Mouse (Mus musculus) forebrain, embryonic 13.5 days (tissue): ENCODE measurements at regions not wholly inside any gene's neighbourhood (a gene's known extent, or its start where the extent isn't known, plus 50 kb on each side); places are given as distances from the start of the nearest gene placed in this dataset.

Experiments used
- ATAC-seq: fragments of 200-750 bp; cut with Nextera tagmentation; 2 replicates; pipeline ENCODE4 v1.8.0; 2017
- H3K27ac ChIP-seq: fragments of 300-500 bp; sonication (generic); 2 replicates; pipeline ENCODE4 v1.5.1; 2015; ENCODE audit warnings: inconsistent platforms, mild to moderate bottlenecking, moderate library complexity
- H3K27me3 ChIP-seq: fragments of 300-500 bp; sonication (generic); 2 replicates; pipeline ENCODE4 v1.6.1; 2015; ENCODE audit warnings: mild to moderate bottlenecking, inconsistent platforms
- H3K36me3 ChIP-seq: fragments of 300-500 bp; sonication (generic); 2 replicates; pipeline ENCODE4 v1.6.1; 2015; ENCODE audit warnings: mild to moderate bottlenecking, inconsistent platforms; ENCODE audit not compliant: poor library complexity, severe bottlenecking
- H3K4me1 ChIP-seq: fragments of 300-500 bp; sonication (generic); 2 replicates; pipeline ENCODE4 v1.6.1; 2015; ENCODE audit warnings: inconsistent platforms
- H3K4me2 ChIP-seq: fragments of 300-500 bp; sonication (generic); 2 replicates; pipeline ENCODE4 v1.6.1; 2015; ENCODE audit warnings: inconsistent platforms, mild to moderate bottlenecking, moderate library complexity
- H3K4me3 ChIP-seq: fragments of 300-500 bp; sonication (generic); 2 replicates; pipeline ENCODE4 v1.5.1; 2015; ENCODE audit warnings: mild to moderate bottlenecking, inconsistent platforms
- H3K9ac ChIP-seq: fragments of 300-500 bp; sonication (generic); 2 replicates; pipeline ENCODE4 v1.6.1; 2015; ENCODE audit warnings: mild to moderate bottlenecking, inconsistent platforms
- H3K9me3 ChIP-seq: fragments of 300-500 bp; sonication (generic); replicated peaks from 2 replicates; pipeline ENCODE4 v1.6.1; 2016; ENCODE audit warnings: inconsistent platforms
- WGBS: fragments of 180-500 bp; shearing (Covaris S2); methylation state at CpG from one replicate; pipeline ENCODE4 v1.1.7; 2015; 5-methylcytosine and 5-hydroxymethylcytosine counted together

GRCm38 (mm10) chr6:93363846-93364245, 420.6 kb upstream of the Adamts9 start:
- ATAC-seq, result no peak
- 66% methylated on average over 4 of the region's 4 CpGs for WGBS

GRCm38 (mm10) chr6:93353353-93354125, 410.2 kb upstream of the Adamts9 start:
- no peak for ATAC-seq
- H3K9ac ChIP-seq, result no peak overlapping the region
- peaks cover 12% of the 10 kb centered on the region for H3K4me1 ChIP-seq
- no peaks in the 10 kb centered on the region for H3K36me3 ChIP-seq
- no peak overlapping the region for H3K4me2 ChIP-seq
- no peak overlapping the region for H3K27ac ChIP-seq
- H3K4me3 ChIP-seq, result no peak overlapping the region
- H3K9me3 ChIP-seq, result no peaks in the 10 kb centered on the region
- 86% methylated on average over 12 of the region's 12 CpGs for WGBS
- H3K27me3 ChIP-seq, result no peaks in the 10 kb centered on the region

More at GRCm38 (mm10) chr6:93363846-93364245, 420.6 kb upstream of the Adamts9 start:
- no peak overlapping the region for H3K4me3 ChIP-seq
- H3K27me3 ChIP-seq, result no peaks in the 10 kb centered on the region
- H3K4me2 ChIP-seq, result no peak overlapping the region
- no peaks in the 10 kb centered on the region for H3K9me3 ChIP-seq
- H3K4me1 ChIP-seq, result no peaks in the 10 kb centered on the region
- H3K9ac ChIP-seq, result no peak overlapping the region
- no peak overlapping the region for H3K27ac ChIP-seq
- no peaks in the 10 kb centered on the region for H3K36me3 ChIP-seq

GRCm38 (mm10) chr6:93349936-93350700, 406.8 kb upstream of the Adamts9 start:
- H3K4me3 ChIP-seq, result no peak overlapping the region
- H3K27me3 ChIP-seq, result no peaks in the 10 kb centered on the region
- no peaks in the 10 kb centered on the region for H3K9me3 ChIP-seq
- H3K36me3 ChIP-seq, result no peaks in the 10 kb centered on the region
- peaks cover 12% of the 10 kb centered on the region for H3K4me1 ChIP-seq
- H3K27ac ChIP-seq, result no peak overlapping the region
- H3K4me2 ChIP-seq, result no peak overlapping the region
- WGBS, result 20% methylated on average over 7 of the region's 7 CpGs
- ATAC-seq, result no peak
- H3K9ac ChIP-seq, result no peak overlapping the region

GRCm38 (mm10) chr6:93348141-93348540, 404.8 kb upstream of the Adamts9 start:
- 85% methylated on average over 3 of the region's 3 CpGs for WGBS
- Histone ChIP-seq H3K4me2 (no peak overlapping the region), H3K4me1 (peaks cover 12% of the 10 kb centered on the region), H3K27ac (no peak overlapping the region), H3K27me3 (no peaks in the 10 kb centered on the region), H3K4me3 (no peak overlapping the region), H3K9ac (no peak overlapping the region), H3K36me3 (no peaks in the 10 kb centered on the region), H3K9me3 (no peaks in the 10 kb centered on the region)
- ATAC-seq, result no peak

- Histone ChIP-seq H3K4me1 (no peaks in the 10 kb centered on the region), H3K9me3 (no peaks in the 10 kb centered on the region), H3K4me3 (no peak overlapping the region), H3K4me2 (no peak overlapping the region), H3K36me3 (no peaks in the 10 kb centered on the region), H3K9ac (no peak overlapping the region), H3K27me3 (no peaks in the 10 kb centered on the region), H3K27ac (no peak overlapping the region)
- WGBS, result 75% methylated on average over 2 of the region's 2 CpGs
- ATAC-seq, result no peak
These were observed 385.4 kb upstream of the Adamts9 start for GRCm38 (mm10) chr6:93328683-93329082.

- Histone ChIP-seq H3K27ac (no peak overlapping the region), H3K9me3 (no peaks in the 10 kb centered on the region), H3K9ac (no peak overlapping the region), H3K27me3 (no peaks in the 10 kb centered on the region), H3K36me3 (no peaks in the 10 kb centered on the region), H3K4me1 (no peaks in the 10 kb centered on the region), H3K4me2 (no peak overlapping the region), H3K4me3 (no peak overlapping the region)
- no peak for ATAC-seq
- 62% methylated on average over 1 of the region's 1 CpGs for WGBS
These were observed 384.6 kb upstream of the Adamts9 start for GRCm38 (mm10) chr6:93327930-93328329.

- ATAC-seq, result no peak
- H3K9ac ChIP-seq, result no peak overlapping the region
These were observed 380.6 kb upstream of the Adamts9 start for GRCm38 (mm10) chr6:93323881-93324280.

GRCm38 (mm10) chr6:93314625-93315024, 371.3 kb upstream of the Adamts9 start:
- H3K4me2 ChIP-seq, result no peak overlapping the region
- no peak overlapping the region for H3K9ac ChIP-seq
- no peaks in the 10 kb centered on the region for H3K27me3 ChIP-seq
- no peak overlapping the region for H3K4me3 ChIP-seq
- 80% methylated on average over 5 of the region's 5 CpGs for WGBS
- no peak overlapping the region for H3K27ac ChIP-seq
- no peaks in the 10 kb centered on the region for H3K36me3 ChIP-seq
- H3K9me3 ChIP-seq, result no peaks in the 10 kb centered on the region
- ATAC-seq, result no peak
- H3K4me1 ChIP-seq, result no peaks in the 10 kb centered on the region

More at GRCm38 (mm10) chr6:93323881-93324280, 380.6 kb upstream of the Adamts9 start:
- Histone ChIP-seq H3K4me2 (no peak overlapping the region), H3K9me3 (no peaks in the 10 kb centered on the region), H3K27me3 (no peaks in the 10 kb centered on the region), H3K27ac (no peak overlapping the region), H3K4me1 (no peaks in the 10 kb centered on the region), H3K36me3 (no peaks in the 10 kb centered on the region), H3K4me3 (no peak overlapping the region)
- 85% methylated on average over 3 of the region's 3 CpGs for WGBS

GRCm38 (mm10) chr6:93305176-93305575, 361.9 kb upstream of the Adamts9 start:
- no peak overlapping the region for H3K4me3 ChIP-seq
- no peaks in the 10 kb centered on the region for H3K36me3 ChIP-seq
- H3K27ac ChIP-seq, result no peak overlapping the region
- H3K9ac ChIP-seq, result no peak overlapping the region
- no peaks in the 10 kb centered on the region; the same call in 1 of the 2 replicates for H3K4me1 ChIP-seq
- no peak for ATAC-seq
- no peaks in the 10 kb centered on the region for H3K9me3 ChIP-seq
- no peak overlapping the region for H3K4me2 ChIP-seq
- WGBS, result 64% methylated on average over 2 of the region's 2 CpGs
- H3K27me3 ChIP-seq, result no peaks in the 10 kb centered on the region

GRCm38 (mm10) chr6:93297975-93298374, 354.7 kb upstream of the Adamts9 start:
- H3K36me3 ChIP-seq, result no peaks in the 10 kb centered on the region
- no peaks in the 10 kb centered on the region for H3K9me3 ChIP-seq
- no peak for ATAC-seq
- no peak overlapping the region for H3K4me3 ChIP-seq
- H3K9ac ChIP-seq, result no peak overlapping the region
- no peaks in the 10 kb centered on the region for H3K27me3 ChIP-seq
- H3K4me2 ChIP-seq, result no peak overlapping the region
- H3K4me1 ChIP-seq, result peaks cover 5% of the 10 kb centered on the region; the same call in 1 of the 2 replicates
- H3K27ac ChIP-seq, result no peak overlapping the region
- WGBS, result 25% methylated on average over 6 of the region's 6 CpGs

GRCm38 (mm10) chr6:93291711-93292110, 348.4 kb upstream of the Adamts9 start:
- ATAC-seq, result no peak
- Histone ChIP-seq H3K27me3 (no peaks in the 10 kb centered on the region), H3K4me1 (no peaks in the 10 kb centered on the region), H3K9me3 (no peaks in the 10 kb centered on the region), H3K9ac (no peak overlapping the region), H3K4me3 (no peak overlapping the region), H3K4me2 (no peak overlapping the region), H3K27ac (no peak overlapping the region), H3K36me3 (no peaks in the 10 kb centered on the region)
- WGBS, result 80% methylated on average over 1 of the region's 1 CpGs

GRCm38 (mm10) chr6:93288421-93288820, 345.1 kb upstream of the Adamts9 start:
- no peaks in the 10 kb centered on the region for H3K27me3 ChIP-seq
- ATAC-seq, result no peak
- no peak overlapping the region for H3K4me2 ChIP-seq
- no peaks in the 10 kb centered on the region for H3K4me1 ChIP-seq
- H3K9me3 ChIP-seq, result no peaks in the 10 kb centered on the region
- no peaks in the 10 kb centered on the region for H3K36me3 ChIP-seq
- H3K9ac ChIP-seq, result no peak overlapping the region
- 47% methylated on average over 4 of the region's 4 CpGs for WGBS
- no peak overlapping the region for H3K4me3 ChIP-seq
- H3K27ac ChIP-seq, result no peak overlapping the region
